Mouse (Mus musculus): ENCODE results near the gene Srek1ip1. TPM values are rescaled to one million over a fixed set of nuclear protein-coding genes. Genes with fewer than 3 reads are reported as not detected.

Srek1ip1 gene
- polyA plus RNA-seq, 1 experiment from 2014 or later = 18.7 TPM

GRCm38 (mm10) chr13:104794421-104794820, 2.1 kb downstream of the Srek1ip1 start:
- Histone ChIP-seq H3K4me1 (ENCODE audit: control insufficient read depth, insufficient read depth, low read length) (no peaks in the 10 kb centered on the region), H3K9ac (ENCODE audit: low read length) (no peak overlapping the region), H3K27ac (ENCODE audit: low read depth, low read length) (no peak overlapping the region), H3K4me3 (ENCODE audit: low read depth, low read length) (no peak overlapping the region), H3K9me3 (ENCODE audit: control insufficient read depth, low read length) (no peaks in the 10 kb centered on the region), H3K27me3 (ENCODE audit: control insufficient read depth, insufficient read depth, low read length) (no peaks in the 10 kb centered on the region), H3K36me3 (ENCODE audit: control insufficient read depth, insufficient read depth, low read length) (no peaks in the 10 kb centered on the region), H3K4me2 (ENCODE audit: low read depth) (no peak overlapping the region)
- WGBS = 96% methylated on average over 3 of the region's 3 CpGs
- DNase-seq (ENCODE audit: low spot score) (no peak), ATAC-seq (ENCODE audit: insufficient read depth, low FRiP score, low TSS enrichment) (no peak)

GRCm38 (mm10) chr13:104799067-104799466, 6.8 kb downstream of the Srek1ip1 start:
- Histone ChIP-seq H3K27me3 (ENCODE audit: control insufficient read depth, insufficient read depth, low read length) (no peaks in the 10 kb centered on the region), H3K4me1 (ENCODE audit: control insufficient read depth, insufficient read depth, low read length) (no peaks in the 10 kb centered on the region), H3K4me3 (ENCODE audit: low read depth, low read length) (no peak overlapping the region), H3K36me3 (ENCODE audit: control insufficient read depth, insufficient read depth, low read length) (no peaks in the 10 kb centered on the region; the same call in 1 of the 2 replicates), H3K4me2 (ENCODE audit: low read depth) (no peak overlapping the region), H3K9ac (ENCODE audit: low read length) (no peak overlapping the region), H3K27ac (ENCODE audit: low read depth, low read length) (no peak overlapping the region), H3K9me3 (ENCODE audit: control insufficient read depth, low read length) (no peaks in the 10 kb centered on the region)
- DNase-seq (ENCODE audit: low spot score) = no peak
- ATAC-seq (ENCODE audit: insufficient read depth, low FRiP score, low TSS enrichment) = no peak
- 91% methylated on average over 8 of the region's 8 CpGs for WGBS

- DNase-seq (ENCODE audit: low spot score) (no peak), ATAC-seq (ENCODE audit: insufficient read depth, low FRiP score, low TSS enrichment) (no peak)
- WGBS = 88% methylated on average over 7 of the region's 7 CpGs
- Histone ChIP-seq H3K4me2 (ENCODE audit: low read depth) (no peak overlapping the region), H3K9ac (ENCODE audit: low read length) (no peak overlapping the region), H3K27me3 (ENCODE audit: control insufficient read depth, insufficient read depth, low read length) (no peaks in the 10 kb centered on the region), H3K9me3 (ENCODE audit: control insufficient read depth, low read length) (no peaks in the 10 kb centered on the region), H3K4me3 (ENCODE audit: low read depth, low read length) (no peak overlapping the region), H3K27ac (ENCODE audit: low read depth, low read length) (no peak overlapping the region), H3K36me3 (ENCODE audit: control insufficient read depth, insufficient read depth, low read length) (no peaks in the 10 kb centered on the region; the same call in 1 of the 2 replicates), H3K4me1 (ENCODE audit: control insufficient read depth, insufficient read depth, low read length) (no peaks in the 10 kb centered on the region)
Observed at GRCm38 (mm10) chr13:104799566-104800182, 7.4 kb downstream of the Srek1ip1 start.

GRCm38 (mm10) chr13:104805681-104806080, 13.4 kb downstream of the Srek1ip1 start:
- no peaks in the 10 kb centered on the region; the same call in 1 of the 2 replicates for H3K36me3 ChIP-seq (ENCODE audit: control insufficient read depth, insufficient read depth, low read length)
- no peak overlapping the region for H3K27ac ChIP-seq (ENCODE audit: low read depth, low read length)
- H3K27me3 ChIP-seq (ENCODE audit: control insufficient read depth, insufficient read depth, low read length) = no peaks in the 10 kb centered on the region
- no peak overlapping the region for H3K9ac ChIP-seq (ENCODE audit: low read length)
- no peak for DNase-seq (ENCODE audit: low spot score)
- H3K9me3 ChIP-seq (ENCODE audit: control insufficient read depth, low read length) = no peaks in the 10 kb centered on the region
- H3K4me3 ChIP-seq (ENCODE audit: low read depth, low read length) = no peak overlapping the region
- 68% methylated on average over 3 of the region's 3 CpGs for WGBS
- ATAC-seq (ENCODE audit: insufficient read depth, low FRiP score, low TSS enrichment) = no peak
- no peak overlapping the region for H3K4me2 ChIP-seq (ENCODE audit: low read depth)
- H3K4me1 ChIP-seq (ENCODE audit: control insufficient read depth, insufficient read depth, low read length) = no peaks in the 10 kb centered on the region

- Histone ChIP-seq H3K4me2 (ENCODE audit: low read depth) (peak overlapping the region; percentile 70), H3K9me3 (ENCODE audit: control insufficient read depth, low read length) (no peaks in the 10 kb centered on the region), H3K36me3 (ENCODE audit: control insufficient read depth, insufficient read depth, low read length) (no peaks in the 10 kb centered on the region), H3K4me1 (ENCODE audit: control insufficient read depth, insufficient read depth, low read length) (peaks cover 4% of the 10 kb centered on the region; the same call in 1 of the 2 replicates), H3K4me3 (ENCODE audit: low read depth, low read length) (peak overlapping the region; percentile 74), H3K27me3 (ENCODE audit: control insufficient read depth, insufficient read depth, low read length) (no peaks in the 10 kb centered on the region), H3K9ac (ENCODE audit: low read length) (peak overlapping the region; percentile 87), H3K27ac (ENCODE audit: low read depth, low read length) (no peak overlapping the region)
- WGBS = 14% methylated on average over 8 of the region's 8 CpGs
- DNase-seq (ENCODE audit: low spot score) = no peak
- ATAC-seq (ENCODE audit: insufficient read depth, low FRiP score, low TSS enrichment) = no peak
Observed at GRCm38 (mm10) chr13:104816270-104816634, 24.0 kb downstream of the Srek1ip1 start.

- H3K9me3 ChIP-seq (ENCODE audit: control insufficient read depth, low read length) = no peaks in the 10 kb centered on the region
- H3K4me2 ChIP-seq (ENCODE audit: low read depth) = peak within 1 kb of the TSS; percentile 70
- no peaks in the 10 kb centered on the region for H3K36me3 ChIP-seq (ENCODE audit: control insufficient read depth, insufficient read depth, low read length)
- H3K27me3 ChIP-seq (ENCODE audit: control insufficient read depth, insufficient read depth, low read length) = no peaks in the 10 kb centered on the region
- peak within 1 kb of the TSS; percentile 87 for H3K9ac ChIP-seq (ENCODE audit: low read length)
- H3K4me1 ChIP-seq (ENCODE audit: control insufficient read depth, insufficient read depth, low read length) = peaks cover 4% of the 10 kb centered on the region; the same call in 1 of the 2 replicates
- under 1% methylated on average over 50 of the region's 50 CpGs for WGBS
- ATAC-seq (ENCODE audit: insufficient read depth, low FRiP score, low TSS enrichment) (peak; percentile 97), DNase-seq (ENCODE audit: low spot score) (peak; percentile 91)
- H3K27ac ChIP-seq (ENCODE audit: low read depth, low read length) = no peak within 1 kb of the TSS
- peak within 1 kb of the TSS; percentile 74 for H3K4me3 ChIP-seq (ENCODE audit: low read depth, low read length)
Observed at GRCm38 (mm10) chr13:104816635-104817571, 24.6 kb downstream of the Srek1ip1 start, which contains the start of gene Cwc27. Cwc27 (minus strand) TSS chr13:104817142.

- H3K9ac ChIP-seq (ENCODE audit: low read length) = peak overlapping the region; percentile 87
- H3K4me2 ChIP-seq (ENCODE audit: low read depth) = peak overlapping the region; percentile 70
- DNase-seq (ENCODE audit: low spot score) (no peak), ATAC-seq (ENCODE audit: insufficient read depth, low FRiP score, low TSS enrichment) (no peak)
- no peaks in the 10 kb centered on the region for H3K27me3 ChIP-seq (ENCODE audit: control insufficient read depth, insufficient read depth, low read length)
- peak overlapping the region; percentile 74 for H3K4me3 ChIP-seq (ENCODE audit: low read depth, low read length)
- H3K27ac ChIP-seq (ENCODE audit: low read depth, low read length) = no peak overlapping the region
- H3K36me3 ChIP-seq (ENCODE audit: control insufficient read depth, insufficient read depth, low read length) = no peaks in the 10 kb centered on the region
- WGBS = 61% methylated on average over 12 of the region's 12 CpGs
- H3K4me1 ChIP-seq (ENCODE audit: control insufficient read depth, insufficient read depth, low read length) = peaks cover 4% of the 10 kb centered on the region; the same call in 1 of the 2 replicates
- no peaks in the 10 kb centered on the region for H3K9me3 ChIP-seq (ENCODE audit: control insufficient read depth, low read length)
Observed at GRCm38 (mm10) chr13:104817696-104818095, 25.4 kb downstream of the Srek1ip1 start.

- DNase-seq (ENCODE audit: low spot score) (no peak), ATAC-seq (ENCODE audit: insufficient read depth, low FRiP score, low TSS enrichment) (no peak)
- H3K27me3 ChIP-seq (ENCODE audit: control insufficient read depth, insufficient read depth, low read length) = no peaks in the 10 kb centered on the region
- no peak overlapping the region for H3K4me3 ChIP-seq (ENCODE audit: low read depth, low read length)
- no peak overlapping the region for H3K27ac ChIP-seq (ENCODE audit: low read depth, low read length)
- no peak overlapping the region for H3K9ac ChIP-seq (ENCODE audit: low read length)
- H3K4me1 ChIP-seq (ENCODE audit: control insufficient read depth, insufficient read depth, low read length) = no peaks in the 10 kb centered on the region; the same call in 1 of the 2 replicates
- no peaks in the 10 kb centered on the region for H3K9me3 ChIP-seq (ENCODE audit: control insufficient read depth, low read length)
- H3K36me3 ChIP-seq (ENCODE audit: control insufficient read depth, insufficient read depth, low read length) = no peaks in the 10 kb centered on the region
- H3K4me2 ChIP-seq (ENCODE audit: low read depth) = no peak overlapping the region
Observed at GRCm38 (mm10) chr13:104821192-104821591, 28.9 kb downstream of the Srek1ip1 start.

Measured in neural tube, embryonic 11.5 days (tissue).